In genomic region chr3:106547924-106548539, GRCm38 (mm10) we compare ENCODE assay signal across 8 mouse cellular contexts. TPM values are rescaled to one million over a fixed set of nuclear protein-coding genes. Genes with fewer than 3 reads are reported as not detected.
DNase-seq lines count a peak whose midpoint lies in the region; ATAC-seq and TF ChIP-seq lines count a peak whose summit lies in the region.

No protein-coding gene starts in this region.

- no peaks in the 10 kb centered on the region for H3K27me3 ChIP-seq in hindbrain, embryonic 10.5 days (ENCODE audit: insufficient read depth, poor library complexity, severe bottlenecking)
- no peaks in the 10 kb centered on the region for H3K27me3 ChIP-seq in liver, postnatal 0 days (ENCODE audit: insufficient read depth, low read length)

- peak; percentile 55 for ATAC-seq in erythroblast, adult 5-6 weeks (replicated peaks; ENCODE audit: low FRiP score, poor library complexity, severe bottlenecking)
- ATAC-seq in liver, postnatal 0 days, result peak; percentile 57

- peak overlapping the region; percentile 96 for H3K27ac ChIP-seq in hindbrain, embryonic 10.5 days
- H3K27ac ChIP-seq in liver, postnatal 0 days (ENCODE audit: low read depth), result peak overlapping the region; percentile 99

- peak overlapping the region; percentile 89 for H3K4me3 ChIP-seq in hindbrain, embryonic 10.5 days
- H3K4me3 ChIP-seq in liver, postnatal 0 days (ENCODE audit: low read depth, low read length), result peak overlapping the region; percentile 96

- H3K4me1 ChIP-seq in hindbrain, embryonic 10.5 days (replicated peaks), result peaks cover 23% of the 10 kb centered on the region
- peaks cover 28% of the 10 kb centered on the region for H3K4me1 ChIP-seq in liver, postnatal 0 days (ENCODE audit: insufficient read depth)

- H3K9ac ChIP-seq in liver, postnatal 0 days (replicated peaks), result peak overlapping the region; percentile 98

- H3K9me3 ChIP-seq in hindbrain, embryonic 10.5 days, result no peaks in the 10 kb centered on the region
- no peaks in the 10 kb centered on the region for H3K9me3 ChIP-seq in liver, postnatal 0 days (ENCODE audit: low read length)

- peak; percentile 33 to 45 for DNase-seq in spleen, postnatal 36 days (ENCODE audit: low spot score in 2 of 2)
- no peak for DNase-seq in spleen, postnatal 14 days (ENCODE audit: low spot score in 2 of 2)
- DNase-seq in hindbrain, embryonic 10.5 days (ENCODE audit: low spot score), result no peak
- no peak for DNase-seq in liver, postnatal 0 days
- peak; percentile 8 for DNase-seq in retina, adult 2 months (ENCODE audit: low read depth, low spot score)
- DNase-seq in spleen, postnatal 4 days (ENCODE audit: low spot score in 2 of 2), result no peak
- no peak for DNase-seq in gastrocnemius, postnatal 25 days

- H3K36me3 ChIP-seq in hindbrain, embryonic 10.5 days, result 0 out of 2 replicates have a peak, but pooled peaks cover 3% of the 10 kb centered on the region
- peaks cover 2% of the 10 kb centered on the region for H3K36me3 ChIP-seq in liver, postnatal 0 days (replicated peaks; ENCODE audit: insufficient read depth, low read length)

- peak overlapping the region; percentile 86 for H3K4me2 ChIP-seq in liver, postnatal 0 days (ENCODE audit: low read depth, low read length)

- WGBS in hindbrain, embryonic 10.5 days, result under 1% methylated on average over 27 of the region's 27 CpGs
- 1% methylated on average over 27 of the region's 27 CpGs for WGBS in liver, postnatal 0 days (ENCODE audit: insufficient replicate concordance)

- TF ChIP-seq CTCF in liver, postnatal 0 days (IDR thresholded peaks at IDR 0.05; ENCODE audit: low read depth), result no peak

- peak; percentile 41; the same call in 1 of the 2 replicates for TF ChIP-seq EP300 in liver, postnatal 0 days (IDR thresholded peaks at IDR 0.05; ENCODE audit: low read depth)

RNA-seq across cellular contexts. Expression of gene Cept1, which starts 0.4 kb away (rescaled TPM):
- total RNA-seq in erythroblast, adult 5-6 weeks (2015; ENCODE audit: low replicate concordance), result 33.8 and 40.8 TPM in 2 replicates
- total RNA-seq in erythroblast, adult 5-6 weeks (2017; ENCODE audit: low replicate concordance), result 16.4 and 17.6 TPM in 2 replicates
- polyA plus RNA-seq in hindbrain, embryonic 10.5 days (2016; fragmentation: Nextera tagmentation; extraction: Ambion mirVana), result 33.1 and 37.0 TPM in 2 replicates
- polyA plus RNA-seq in liver, postnatal 0 days (2015; fragmentation: Nextera tagmentation; extraction: Ambion mirVana), result 59.4 and 64.1 TPM in 2 replicates
- 10 to 100 TPM; 15.0 to 19.4 TPM for total RNA-seq in gastrocnemius, postnatal 25 days (2021)

RNA-seq across cellular contexts. Expression of gene Dram2, which starts 0.4 kb away (rescaled TPM):
- 17.7 and 25.1 TPM in 2 replicates for total RNA-seq in erythroblast, adult 5-6 weeks (2015; ENCODE audit: low replicate concordance)
- total RNA-seq in erythroblast, adult 5-6 weeks (2017; ENCODE audit: low replicate concordance), result 11.4 and 16.5 TPM in 2 replicates
- polyA plus RNA-seq in hindbrain, embryonic 10.5 days (2016; fragmentation: Nextera tagmentation; extraction: Ambion mirVana), result 41.7 and 41.8 TPM in 2 replicates
- polyA plus RNA-seq in liver, postnatal 0 days (2015; fragmentation: Nextera tagmentation; extraction: Ambion mirVana), result 76.4 and 79.1 TPM in 2 replicates
- 10 to 100 TPM; 72.5 to 79.3 TPM for total RNA-seq in gastrocnemius, postnatal 25 days (2021)

Comparison
In these comparisons a context has a peak if more than half of its experiments do, and no peak if none do; other contexts are left out.
1. DNase-seq: peak in spleen, postnatal 36 days (2 of 2) and retina, adult 2 months (single experiment); none in spleen, postnatal 14 days (0 of 2), hindbrain, embryonic 10.5 days (single experiment), liver, postnatal 0 days (single experiment), spleen, postnatal 4 days (0 of 2) and gastrocnemius, postnatal 25 days (single experiment).